Mouse (Mus musculus): ENCODE results near the gene Spsb2.
A peak's percentile ranks its signal among the peaks of the same experiment; 100 is the strongest.

Gene Spsb2

DNA sequence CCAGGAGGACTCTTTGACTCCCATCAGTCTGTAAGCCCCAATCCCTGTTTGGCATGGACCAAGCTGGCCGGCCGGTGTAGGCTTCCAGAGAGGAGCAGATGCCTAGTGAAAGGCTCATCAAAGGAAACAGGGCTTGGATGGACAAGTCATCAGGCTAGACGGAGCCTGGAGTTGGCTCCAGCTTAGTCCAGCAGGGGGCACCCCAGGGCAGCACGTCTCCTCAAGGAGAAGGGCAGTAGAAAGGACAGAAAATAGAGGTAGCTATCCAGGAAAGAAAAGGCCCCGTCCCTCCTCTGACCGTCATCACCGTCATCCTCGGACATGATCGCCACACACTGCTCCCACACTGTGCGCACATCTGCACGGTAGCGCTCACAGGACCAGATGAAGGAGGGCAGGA is 51.3 kb downstream of the Spsb2 start:
- peak; percentile 93 for DNase-seq

All from cerebellum, adult 8-10 months (tissue).